Mouse (Mus musculus) thymus, postnatal 4 days (tissue): ENCODE data around the gene Casr.
A peak's percentile ranks its signal among the peaks of the same experiment; 100 is the strongest.

ENCODE experiments used
- DNase-seq: peaks from one replicate; pipeline ENCODE4 v3.0.0; 2021

Gene Casr

DNA sequence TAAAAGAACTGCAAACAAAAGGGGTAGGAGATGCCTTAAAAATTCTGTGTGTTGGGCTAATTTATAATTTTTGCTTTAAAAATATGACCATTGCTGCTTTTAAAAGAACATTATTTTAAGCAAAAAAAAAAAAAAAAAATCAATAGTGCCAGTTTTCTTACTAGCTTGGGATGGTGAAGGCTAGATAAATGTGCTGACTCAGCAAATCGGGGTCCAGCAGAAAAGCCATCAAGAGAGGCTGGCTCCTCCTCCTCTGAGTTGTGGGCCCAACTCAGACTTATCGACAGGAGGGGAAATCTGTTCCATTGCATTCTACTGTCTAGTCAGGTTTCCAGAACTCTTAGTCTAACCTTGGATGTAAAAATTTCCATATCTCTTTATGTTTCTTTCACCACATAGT, 45.6 kb downstream of the Casr start:
- no peak for DNase-seq

DNA sequence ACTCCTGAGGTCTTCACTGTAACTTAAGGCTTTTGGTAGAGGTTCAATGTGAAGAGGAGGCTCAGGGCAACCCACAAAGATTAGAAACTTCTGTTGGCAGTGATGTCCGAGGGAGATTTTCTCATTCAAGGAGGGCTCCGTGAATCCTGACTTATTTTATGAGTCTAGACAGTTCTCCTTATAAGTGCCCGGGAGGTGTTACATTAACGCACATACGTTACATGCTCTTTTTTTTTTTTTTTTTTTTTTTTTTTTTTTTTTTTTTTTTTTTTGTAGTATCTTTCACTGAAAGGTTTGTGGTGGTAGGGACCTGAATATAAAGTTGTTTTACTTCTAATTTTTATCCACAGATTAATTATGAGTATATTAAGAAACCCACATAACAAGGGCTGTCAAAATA, 54.6 kb downstream of the Casr start:
- no peak for DNase-seq

DNA sequence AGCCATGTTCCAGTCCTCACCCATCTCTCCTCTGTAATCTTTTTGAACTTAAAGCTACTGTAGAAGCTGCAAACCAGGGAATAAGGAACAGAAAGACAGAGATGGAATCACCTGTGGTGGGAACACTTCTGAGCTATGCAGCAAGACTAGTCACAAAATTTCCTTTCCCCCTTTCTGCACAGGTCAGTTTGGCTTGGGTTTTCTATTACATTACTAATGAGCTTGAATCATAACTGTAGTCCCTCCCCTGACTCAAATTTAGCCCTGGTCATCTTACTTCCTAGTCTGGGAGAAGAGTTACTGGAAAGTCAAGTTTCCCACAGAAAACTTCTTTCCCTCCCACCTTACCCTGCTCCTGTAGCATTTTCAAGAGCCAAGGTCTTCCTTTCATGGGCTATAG, 55.1 kb downstream of the Casr start:
- DNase-seq: no peak

GRCm38 (mm10) chr16:36505913-36506312, 56.0 kb downstream of the Casr start:
- DNase-seq: no peak

- DNase-seq: no peak
Measured at GRCm38 (mm10) chr16:36505134-36505533, 56.8 kb downstream of the Casr start.

- DNase-seq: no peak
Measured at GRCm38 (mm10) chr16:36502286-36502685, 59.7 kb downstream of the Casr start.

DNA sequence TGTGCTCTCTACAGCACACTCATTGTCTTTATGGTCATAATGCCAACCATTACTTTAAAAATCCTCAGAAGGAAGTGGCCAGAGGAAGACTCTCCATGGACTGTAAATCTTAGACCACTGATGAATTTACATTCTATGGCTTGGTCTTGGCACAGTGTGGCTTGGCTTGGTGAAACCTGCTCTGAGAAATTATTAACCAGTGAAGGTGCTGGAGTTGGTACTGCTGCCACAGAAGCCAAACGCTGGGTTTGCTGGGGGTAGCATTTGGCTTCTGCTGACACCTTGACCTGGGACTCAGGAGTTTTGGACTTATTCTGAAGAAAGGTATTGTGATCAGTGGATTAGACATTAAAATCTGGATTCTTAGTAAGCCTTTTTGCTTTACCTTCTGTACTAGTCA, 69.5 kb downstream of the Casr start:
- no peak for DNase-seq

- DNase-seq: peak; percentile 11
Measured at GRCm38 (mm10) chr16:36476866-36477265, 85.1 kb downstream of the Casr start.

GRCm38 (mm10) chr16:36475530-36475929, 86.4 kb downstream of the Casr start:
- no peak for DNase-seq

DNA sequence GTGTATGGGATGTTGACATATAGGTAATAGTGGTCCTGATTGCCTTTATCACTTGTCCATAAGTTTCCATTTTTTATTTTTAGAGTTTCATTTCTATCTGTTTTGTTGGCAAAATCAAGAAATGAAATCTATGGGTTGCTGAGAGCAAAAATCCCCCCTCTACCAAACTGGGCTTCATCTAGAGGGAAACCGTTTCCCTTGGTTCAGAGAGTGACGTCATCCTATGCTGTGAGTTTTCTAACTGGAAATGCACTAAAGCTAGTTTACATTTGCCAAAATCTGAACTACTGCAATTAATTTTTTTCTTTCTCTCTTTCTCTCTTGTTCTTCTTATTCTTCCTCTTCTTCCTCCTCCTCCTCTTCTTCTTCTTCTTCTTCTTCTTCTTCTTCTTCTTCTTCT, 87.1 kb downstream of the Casr start:
- no peak for DNase-seq

DNA sequence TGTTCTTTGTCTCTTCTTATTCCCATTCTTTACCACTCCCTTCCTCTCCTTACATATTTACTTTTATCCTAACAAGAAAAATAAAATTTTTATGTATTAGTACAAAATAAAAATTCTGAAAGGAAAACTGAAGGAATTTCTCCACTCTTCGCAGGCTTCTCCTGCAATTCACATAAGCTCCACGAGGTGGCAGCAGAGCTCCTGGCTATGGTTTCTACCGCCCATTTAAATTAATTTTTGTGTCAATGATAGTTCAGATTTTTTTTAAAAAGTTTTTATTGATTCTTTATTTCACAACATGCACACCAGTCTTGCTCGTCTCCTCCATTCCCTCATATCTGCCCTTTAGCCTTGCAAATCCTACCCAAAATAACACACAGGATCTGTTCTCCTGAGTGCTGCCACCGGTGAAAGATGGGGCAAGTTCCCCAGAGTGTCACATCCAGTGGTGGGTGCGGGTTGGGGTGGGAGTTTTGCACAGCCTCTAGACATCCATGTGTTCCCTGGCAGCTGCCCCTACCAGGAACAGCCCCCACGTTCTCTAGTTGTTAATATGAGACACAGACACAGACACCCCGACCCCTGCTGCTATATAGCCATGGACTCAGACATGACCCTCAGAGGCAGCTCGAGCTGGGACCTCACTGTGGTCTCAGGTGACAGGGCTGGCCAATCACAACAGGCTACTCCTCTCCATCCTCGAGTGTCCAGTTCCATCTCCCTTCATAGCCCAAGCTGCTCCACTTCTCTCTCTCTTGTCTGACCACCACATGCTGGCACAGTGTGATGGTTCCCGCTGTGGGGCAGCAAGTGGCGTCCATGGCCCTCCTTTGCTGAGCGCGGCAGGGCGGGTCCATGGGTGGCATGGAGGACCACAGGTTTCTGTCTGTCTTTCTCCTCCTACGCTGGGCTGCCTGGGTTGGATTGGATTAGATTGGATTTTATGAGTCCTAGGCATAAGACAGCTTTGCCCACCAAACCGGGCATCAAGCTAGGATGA, 88.4 kb downstream of the Casr start:
- DNase-seq: peak; percentile 61

DNA sequence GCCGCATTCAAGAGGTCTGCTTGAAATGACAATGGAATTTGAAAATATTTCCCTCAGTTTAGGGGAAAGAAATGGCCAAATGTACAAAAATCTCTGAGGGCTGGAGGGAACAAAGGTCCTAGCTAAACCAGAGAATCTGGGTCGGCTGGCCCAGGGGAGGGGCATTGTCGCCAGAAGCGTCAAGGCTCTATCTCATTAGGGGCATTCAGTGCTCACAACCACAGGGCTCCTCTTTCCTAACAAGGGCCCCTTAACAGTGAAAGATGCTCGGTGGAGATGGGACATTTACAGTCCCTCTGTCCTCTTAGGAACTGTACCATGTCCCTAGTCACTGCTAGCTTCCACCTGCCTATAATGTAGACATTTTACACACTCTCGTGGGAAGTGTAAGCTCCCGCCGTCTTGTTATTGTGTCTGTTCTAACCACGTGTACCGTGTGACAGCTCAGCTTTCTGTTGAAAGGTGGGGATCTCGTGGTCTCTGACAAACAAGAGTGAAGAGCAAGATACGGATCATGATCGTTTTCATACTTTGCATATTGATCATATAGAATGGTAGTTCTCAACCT, 90.8 kb downstream of the Casr start:
- no peak for DNase-seq

- peak; percentile 47 for DNase-seq
Measured at GRCm38 (mm10) chr16:36469955-36470478, 91.9 kb downstream of the Casr start.

GRCm38 (mm10) chr16:36469367-36469766, 92.6 kb downstream of the Casr start:
- DNase-seq: no peak

DNA sequence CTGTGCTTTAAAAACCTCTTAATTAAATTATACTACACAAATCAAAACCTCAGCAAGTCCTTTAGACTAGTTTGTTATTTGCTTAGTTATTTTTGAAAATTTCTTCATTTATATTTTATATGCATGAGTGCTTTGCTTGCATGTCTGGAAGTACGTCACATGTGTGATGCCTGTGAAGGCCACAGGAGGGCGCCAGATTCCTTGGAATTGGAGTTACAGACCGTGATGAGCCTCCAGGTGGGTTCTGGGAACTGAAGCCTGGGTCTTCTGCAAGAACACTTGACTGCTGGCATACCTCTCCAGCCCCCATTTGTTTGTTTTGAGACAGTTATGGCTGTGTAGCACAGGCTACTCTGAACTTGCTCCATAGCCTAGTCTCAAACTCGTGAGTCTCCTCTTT, 93.1 kb downstream of the Casr start:
- peak; percentile 41 for DNase-seq

DNA sequence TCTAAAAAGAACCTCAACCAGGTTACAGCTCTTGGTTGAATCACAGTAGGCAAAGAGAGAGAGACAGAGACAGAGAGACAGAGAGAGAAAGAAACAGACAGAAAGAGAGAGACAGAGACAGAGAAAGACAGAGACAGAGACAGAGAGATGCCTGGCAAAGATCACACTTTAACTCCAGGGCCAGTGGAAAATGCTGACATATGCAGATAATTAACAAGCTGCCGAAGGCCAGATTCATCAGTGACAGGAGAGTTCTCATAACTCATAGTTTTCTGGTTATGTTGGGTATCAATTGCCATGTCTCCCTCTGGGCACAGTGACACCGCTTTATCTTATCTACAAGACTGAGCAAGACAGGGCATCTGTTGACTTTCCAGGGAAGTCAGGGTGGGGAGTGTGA, 94.0 kb downstream of the Casr start:
- DNase-seq: no peak

- no peak for DNase-seq
Measured at GRCm38 (mm10) chr16:36465436-36465835, 96.5 kb downstream of the Casr start.

GRCm38 (mm10) chr16:36464076-36464475, 97.9 kb downstream of the Casr start:
- no peak for DNase-seq

- DNase-seq: no peak
Measured at GRCm38 (mm10) chr16:36460426-36460825, 101.5 kb downstream of the Casr start.

GRCm38 (mm10) chr16:36455342-36455802, 106.6 kb downstream of the Casr start, which contains the start of gene Stfa3:
Stfa3 (minus strand) TSS chr16:36455392.
- DNase-seq: no peak
